Mouse (Mus musculus): ENCODE measurements around the gene Cmc1. TPM values are rescaled to one million over a fixed set of nuclear protein-coding genes. Genes with fewer than 3 reads are reported as not detected.

Gene Cmc1
- 123 TPM for polyA plus RNA-seq (2014; fragmentation: Illumina TruSeq; extraction: RNeasy Lipid Tissue Mini Kit (QIAGEN cat#74804); ENCODE audit: low replicate concordance)

DNA sequence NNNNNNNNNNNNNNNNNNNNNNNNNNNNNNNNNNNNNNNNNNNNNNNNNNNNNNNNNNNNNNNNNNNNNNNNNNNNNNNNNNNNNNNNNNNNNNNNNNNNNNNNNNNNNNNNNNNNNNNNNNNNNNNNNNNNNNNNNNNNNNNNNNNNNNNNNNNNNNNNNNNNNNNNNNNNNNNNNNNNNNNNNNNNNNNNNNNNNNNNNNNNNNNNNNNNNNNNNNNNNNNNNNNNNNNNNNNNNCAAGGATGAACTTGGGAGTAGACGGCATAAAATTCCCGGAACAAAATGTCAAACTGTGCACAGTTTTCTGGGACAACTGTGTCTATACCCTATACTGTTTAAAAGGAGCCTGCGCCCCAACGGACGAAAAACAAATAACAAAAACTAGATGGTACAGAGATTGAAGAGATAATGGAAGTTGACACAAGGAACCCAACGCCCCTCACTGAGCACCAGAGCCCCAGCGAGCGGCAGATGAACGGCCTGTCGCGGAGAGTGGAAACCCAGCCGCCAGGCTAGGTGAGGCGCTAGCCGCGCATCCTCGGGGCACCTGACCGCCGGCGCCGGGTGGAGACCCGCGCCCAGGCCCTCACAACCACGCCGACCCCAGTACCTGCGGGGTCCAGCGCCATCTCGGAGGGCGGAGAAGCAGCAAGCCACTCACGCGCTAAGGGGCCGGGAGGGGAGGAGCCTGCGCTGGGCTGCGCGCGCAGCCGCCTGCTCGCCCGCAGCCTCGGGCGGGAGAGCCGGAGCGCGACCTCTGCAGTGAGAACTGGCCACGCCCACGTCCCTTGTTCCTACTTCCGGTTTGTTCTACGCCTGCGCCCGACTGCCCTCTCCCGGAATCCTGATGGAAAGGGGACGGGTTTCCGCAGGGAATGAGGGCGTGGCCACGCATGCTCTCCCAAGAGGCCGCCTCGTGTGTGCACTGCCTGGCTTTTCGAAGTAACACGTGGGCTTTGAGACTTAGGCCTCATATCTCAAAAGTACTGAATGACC, at the start of gene Cmc1:
TSS of gene Cmc1 (minus strand) at position 771 of the 996 bp plus-strand sequence.

DNA sequence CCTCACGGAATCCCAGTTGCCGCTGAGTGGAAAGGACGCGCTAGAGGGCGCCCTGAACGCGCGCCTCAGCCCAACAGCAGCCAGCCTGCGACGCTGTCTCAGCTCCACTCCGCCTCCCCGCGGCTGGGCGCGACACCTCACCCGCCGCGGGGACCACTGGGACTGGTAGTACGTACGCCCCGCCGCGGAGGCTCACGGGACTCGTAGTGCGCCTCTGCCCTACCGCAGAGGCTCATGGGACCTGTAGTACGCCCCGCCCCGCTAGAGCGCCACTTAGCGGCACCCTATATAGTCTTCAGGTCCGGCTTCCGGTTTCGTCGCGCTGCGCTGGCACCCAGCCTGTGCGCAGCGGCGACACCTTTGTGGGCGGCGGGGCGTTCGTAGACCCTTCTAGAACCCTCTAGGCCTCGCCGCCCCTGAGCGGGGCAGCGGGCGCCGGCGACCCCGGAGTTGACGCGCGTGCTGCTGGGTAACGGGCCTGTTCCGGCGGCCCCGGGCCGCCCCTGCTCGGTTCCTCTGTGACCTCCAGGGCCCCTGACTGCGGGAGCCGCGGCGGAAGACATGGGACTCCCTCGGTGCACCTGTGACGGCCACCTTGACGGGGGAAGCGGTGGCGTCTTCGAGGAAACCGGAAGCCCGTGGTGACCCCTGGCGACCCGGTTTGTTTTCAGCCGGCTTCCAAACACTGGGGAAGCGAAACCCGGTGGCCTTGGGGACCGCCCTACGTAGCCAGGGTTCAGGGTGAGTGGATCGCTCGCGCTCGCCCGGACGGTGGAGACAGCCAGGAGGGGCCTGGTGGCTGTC, 109.6 kb downstream of the Cmc1 start, which contains the start of gene Azi2:
TSS of gene Azi2 (plus strand) at position 282 of the 804 bp plus-strand sequence.

Other genes with a start within 250 kb of the Cmc1 start
- gene Azi2, start 109.7 kb downstream of the Cmc1 start, polyA plus RNA-seq (2014; fragmentation: Illumina TruSeq; extraction: RNeasy Lipid Tissue Mini Kit (QIAGEN cat#74804); ENCODE audit: low replicate concordance), result 272 TPM

Measured in small intestine, adult 10 weeks (tissue).